Mouse (Mus musculus): ENCODE measurements around the gene Ahsa1. TPM values are rescaled to one million over a fixed set of nuclear protein-coding genes. Genes with fewer than 3 reads are reported as not detected.
"Not testable (repeated sequence)": the region's sequence is repeated elsewhere in the genome, so short reads cannot be mapped to it uniquely, and the experiment has no call there.

The Ahsa1 gene
- polyA plus RNA-seq, 1 experiment from 2014 or later: 221 TPM

- Histone ChIP-seq H3K4me3 (no peak overlapping the region), H3K36me3 (peaks cover 65% of the 10 kb centered on the region), H3K27ac (replicated peaks) (no peak overlapping the region), H3K27me3 (no peaks in the 10 kb centered on the region), H3K4me2 (no peak overlapping the region), H3K9ac (no peak overlapping the region), H3K9me3 (no peaks in the 10 kb centered on the region), H3K4me1 (replicated peaks) (peaks cover 11% of the 10 kb centered on the region)
- 93% methylated on average over 8 of the region's 8 CpGs for WGBS
- ATAC-seq (ENCODE audit: low FRiP score, low read depth): no peak
Observed at GRCm38 (mm10) chr12:87260562-87260961, 5.7 kb upstream of the Ahsa1 start.

DNA sequence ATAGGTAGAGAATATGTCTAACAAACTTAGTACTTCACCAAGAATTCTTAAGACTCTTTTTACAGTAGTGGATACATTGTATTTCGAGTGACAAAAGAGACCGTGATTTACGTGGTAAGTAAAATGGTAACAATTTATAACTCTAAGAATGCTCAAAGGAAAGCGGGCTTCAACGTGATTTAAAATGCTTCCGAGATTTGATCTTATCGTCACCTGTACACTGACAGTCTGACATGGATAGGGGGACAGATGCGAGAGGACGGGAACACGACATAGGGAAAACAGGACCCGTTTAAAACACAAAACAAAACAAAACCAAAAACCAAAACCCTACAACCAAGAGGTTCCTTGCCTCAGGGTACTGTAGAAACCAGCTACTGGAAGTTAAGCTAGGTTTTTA, 835 bp upstream of the Ahsa1 start:
- H3K4me2 ChIP-seq: peak overlapping the region; percentile 54
- WGBS: 28% methylated on average over 11 of the region's 11 CpGs
- H3K27ac ChIP-seq (replicated peaks): peak overlapping the region; percentile 85
- peak overlapping the region; percentile 80 for H3K9ac ChIP-seq
- ATAC-seq (ENCODE audit: low FRiP score, low read depth): no peak
- no peaks in the 10 kb centered on the region for H3K27me3 ChIP-seq
- H3K4me1 ChIP-seq (replicated peaks): peaks cover 25% of the 10 kb centered on the region
- H3K9me3 ChIP-seq: no peaks in the 10 kb centered on the region
- H3K36me3 ChIP-seq: peaks cover 39% of the 10 kb centered on the region
- peak overlapping the region; percentile 74 for H3K4me3 ChIP-seq

DNA sequence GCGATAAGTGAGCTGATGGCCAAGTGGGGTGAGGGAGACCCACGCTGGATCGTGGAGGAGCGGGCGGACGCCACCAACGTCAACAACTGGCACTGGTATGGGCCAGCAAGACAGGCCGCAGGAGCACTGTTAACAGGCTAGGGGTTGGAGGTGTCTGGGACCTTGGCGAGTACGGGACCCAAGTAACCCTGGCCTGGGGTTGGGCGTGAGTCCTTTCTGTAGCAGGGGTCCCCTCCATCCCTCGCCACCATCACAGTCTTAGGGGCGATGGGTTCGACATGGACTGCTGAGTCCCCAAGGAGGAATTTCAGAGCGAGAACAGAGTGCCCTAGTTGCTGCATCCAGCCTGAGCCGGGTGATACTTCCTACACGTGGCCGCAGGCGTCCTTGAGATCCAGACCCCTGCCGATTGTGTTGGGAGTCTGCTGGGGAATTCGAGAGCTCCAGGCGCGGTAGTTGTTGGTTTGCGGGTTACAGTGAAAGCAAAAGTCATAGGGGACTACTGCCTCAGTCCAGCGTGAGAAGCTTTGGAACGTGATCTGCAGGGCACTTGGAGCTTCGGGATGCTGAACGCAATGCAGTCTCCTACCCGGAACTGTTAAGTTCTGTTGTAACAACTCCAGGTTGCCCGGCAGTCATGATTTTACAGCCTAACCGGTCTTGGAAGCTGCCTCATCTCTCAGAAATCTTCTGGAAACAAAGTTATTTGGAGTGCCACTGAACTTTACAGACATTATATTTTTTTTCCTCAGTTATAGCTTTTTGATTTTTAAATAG, 736 bp downstream of the Ahsa1 start:
- peak; percentile 76 for ATAC-seq (ENCODE audit: low FRiP score, low read depth)
- under 1% methylated on average over 31 of the region's 31 CpGs for WGBS
- peaks cover 43% of the 10 kb centered on the region for H3K36me3 ChIP-seq

DNA sequence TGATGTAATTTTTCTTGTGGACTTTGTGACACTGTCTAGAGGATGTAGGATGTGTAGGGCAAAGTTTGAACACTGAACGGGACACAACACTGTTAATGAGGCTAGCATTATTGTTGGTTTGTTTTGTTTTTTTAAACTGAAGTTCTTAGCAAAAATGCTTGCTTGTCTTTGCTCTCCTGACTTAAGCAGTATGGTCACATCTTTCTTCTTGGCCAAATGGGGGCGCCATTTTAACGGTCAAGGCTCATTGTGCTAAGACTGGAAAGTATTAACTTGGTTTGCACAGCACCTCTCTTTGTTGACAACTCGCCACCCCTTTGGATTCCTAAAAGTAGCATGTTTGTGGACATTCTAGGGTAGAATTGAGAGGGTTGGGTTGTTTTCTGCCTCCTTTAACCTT, 1.4 kb downstream of the Ahsa1 start:
- Histone ChIP-seq H3K9me3 (no peaks in the 10 kb centered on the region), H3K4me3 (peak overlapping the region; percentile 74), H3K4me1 (replicated peaks) (peaks cover 25% of the 10 kb centered on the region), H3K27me3 (no peaks in the 10 kb centered on the region), H3K4me2 (peak overlapping the region; percentile 82), H3K27ac (replicated peaks) (no peak overlapping the region), H3K36me3 (peaks cover 45% of the 10 kb centered on the region), H3K9ac (peak overlapping the region; percentile 87; the same call in 1 of the 2 replicates)
- WGBS: 26% methylated on average over 4 of the region's 4 CpGs
- no peak for ATAC-seq (ENCODE audit: low FRiP score, low read depth)

More for the DNA sequence above, 736 bp downstream of the Ahsa1 start:
- no peaks in the 10 kb centered on the region for H3K27me3 ChIP-seq
- H3K4me3 ChIP-seq: peak overlapping the region; percentile 74
- peak overlapping the region; percentile 93 for H3K27ac ChIP-seq (replicated peaks)
- H3K9ac ChIP-seq: peak overlapping the region; percentile 87
- no peaks in the 10 kb centered on the region for H3K9me3 ChIP-seq
- peak overlapping the region; percentile 82 for H3K4me2 ChIP-seq
- peaks cover 25% of the 10 kb centered on the region for H3K4me1 ChIP-seq (replicated peaks)

DNA sequence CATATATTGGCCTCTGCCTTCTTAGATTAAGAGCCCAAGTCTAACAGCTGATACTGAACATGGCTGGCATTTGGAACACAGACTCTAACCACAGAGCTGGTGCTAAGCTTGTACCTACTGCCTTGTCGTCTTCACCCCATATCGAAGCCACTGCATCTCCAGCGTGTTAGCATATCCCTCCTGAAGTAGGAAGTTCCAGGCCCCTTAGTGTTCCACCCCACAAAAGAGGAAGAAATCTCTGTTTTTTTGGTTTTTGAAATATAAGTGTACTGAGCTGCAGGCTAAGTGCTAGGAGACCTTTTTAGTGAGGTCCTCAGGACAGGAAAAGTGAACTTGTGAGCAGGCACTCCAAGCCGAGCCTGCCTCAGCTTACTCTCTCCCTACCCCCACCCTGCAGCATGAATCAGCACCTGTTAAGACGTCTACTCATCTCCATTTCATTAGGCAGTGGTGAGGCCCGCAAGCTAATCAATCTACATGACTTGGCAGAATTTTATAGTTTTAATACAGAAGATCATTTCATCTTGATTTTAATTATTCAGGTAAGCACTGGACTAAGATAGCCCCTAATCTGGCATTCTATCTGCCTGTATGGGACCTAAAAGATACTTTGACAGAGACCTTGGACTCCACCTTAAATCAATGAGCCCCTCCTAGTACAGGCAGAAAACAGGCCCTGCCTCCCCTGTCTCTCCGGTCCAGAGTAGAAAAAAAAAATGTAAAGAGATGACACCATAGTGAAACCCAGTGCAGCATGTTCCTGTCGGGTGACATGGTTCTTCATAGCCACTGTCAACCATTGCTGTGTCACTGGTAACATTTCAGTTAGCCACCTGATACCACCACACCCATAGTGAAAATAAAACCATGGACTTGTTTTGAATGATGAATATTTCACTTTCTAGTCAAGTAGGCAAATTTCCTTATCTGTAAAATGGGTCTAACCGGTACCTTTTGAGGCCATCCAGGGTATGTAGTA, 8.9 kb downstream of the Ahsa1 start:
- H3K27me3 ChIP-seq: no peaks in the 10 kb centered on the region
- no peaks in the 10 kb centered on the region for H3K9me3 ChIP-seq
- 90% methylated on average over 9 of the region's 9 CpGs for WGBS
- H3K27ac ChIP-seq (replicated peaks): no peak overlapping the region
- ATAC-seq (ENCODE audit: low FRiP score, low read depth): no peak
- H3K4me3 ChIP-seq: no peak overlapping the region
- no peaks in the 10 kb centered on the region for H3K4me1 ChIP-seq (replicated peaks)
- H3K4me2 ChIP-seq: no peak overlapping the region
- H3K9ac ChIP-seq: no peak overlapping the region
- H3K36me3 ChIP-seq: peaks cover 51% of the 10 kb centered on the region

DNA sequence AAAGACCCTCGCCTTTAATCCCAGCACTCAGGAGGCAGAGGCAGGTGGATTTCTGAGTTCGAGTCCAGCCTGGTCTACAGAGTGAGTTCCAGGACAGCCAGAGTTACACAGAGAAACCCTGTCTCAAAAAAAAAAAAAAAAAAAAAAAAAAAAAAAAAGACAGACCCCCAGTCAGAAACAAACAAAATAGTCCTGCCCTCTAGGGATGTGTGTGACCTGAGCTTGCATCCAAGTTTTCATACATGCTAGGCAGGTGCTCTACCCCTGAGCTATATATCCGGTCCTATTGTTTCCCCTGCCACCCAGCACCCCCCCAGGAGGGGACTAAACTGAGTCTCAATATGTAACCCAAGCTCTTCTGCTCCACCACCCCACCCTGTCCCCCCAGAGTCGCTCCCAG, 11.0 kb downstream of the Ahsa1 start:
- H3K27me3 ChIP-seq; H3K9me3 ChIP-seq; H3K27ac ChIP-seq (replicated peaks); H3K4me2 ChIP-seq; H3K4me1 ChIP-seq (replicated peaks); H3K4me3 ChIP-seq; H3K9ac ChIP-seq; ATAC-seq (ENCODE audit: low FRiP score, low read depth): not testable (repeated sequence)
- 83% methylated on average over 4 of the region's 4 CpGs for WGBS
- peaks cover 29% of the 10 kb centered on the region for H3K36me3 ChIP-seq

DNA sequence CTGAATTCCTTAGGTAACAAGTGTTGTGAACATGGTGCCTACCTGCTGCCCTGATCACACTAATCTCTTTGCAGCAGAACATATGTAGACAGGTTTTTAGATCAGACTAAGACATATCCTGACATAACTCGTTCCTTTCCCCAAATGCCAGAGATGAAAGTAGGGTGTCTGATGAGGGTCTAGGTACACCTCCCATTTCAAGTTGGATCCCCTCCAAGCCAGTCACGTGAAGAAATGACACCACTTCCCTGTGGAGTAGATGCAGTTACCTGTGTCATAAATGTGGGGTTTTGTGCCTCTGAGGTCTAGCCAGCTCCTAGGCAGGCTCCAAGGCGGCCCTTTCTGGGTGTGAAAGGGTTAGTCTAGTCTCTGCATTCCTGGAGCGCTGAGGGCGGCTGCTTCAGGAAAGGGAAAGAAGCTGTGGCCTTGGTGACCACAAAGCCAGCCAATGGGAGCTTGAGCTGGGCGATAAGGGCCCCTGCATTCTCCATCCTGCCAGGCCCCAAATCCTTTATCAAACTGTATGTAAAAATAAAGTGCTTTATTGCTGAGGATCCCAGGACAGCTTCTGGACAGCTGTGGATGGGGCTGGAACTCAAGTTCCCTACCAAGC, 11.9 kb downstream of the Ahsa1 start:
- no peaks in the 10 kb centered on the region for H3K4me1 ChIP-seq (replicated peaks)
- H3K4me3 ChIP-seq: no peak overlapping the region
- peaks cover 20% of the 10 kb centered on the region for H3K36me3 ChIP-seq
- H3K9me3 ChIP-seq: no peaks in the 10 kb centered on the region
- no peak overlapping the region for H3K27ac ChIP-seq (replicated peaks)
- peak overlapping the region; percentile 26; the same call in 1 of the 2 replicates for H3K4me2 ChIP-seq
- H3K9ac ChIP-seq: no peak overlapping the region
- 20% methylated on average over 6 of the region's 6 CpGs for WGBS
- H3K27me3 ChIP-seq: no peaks in the 10 kb centered on the region
- ATAC-seq (ENCODE audit: low FRiP score, low read depth): no peak

DNA sequence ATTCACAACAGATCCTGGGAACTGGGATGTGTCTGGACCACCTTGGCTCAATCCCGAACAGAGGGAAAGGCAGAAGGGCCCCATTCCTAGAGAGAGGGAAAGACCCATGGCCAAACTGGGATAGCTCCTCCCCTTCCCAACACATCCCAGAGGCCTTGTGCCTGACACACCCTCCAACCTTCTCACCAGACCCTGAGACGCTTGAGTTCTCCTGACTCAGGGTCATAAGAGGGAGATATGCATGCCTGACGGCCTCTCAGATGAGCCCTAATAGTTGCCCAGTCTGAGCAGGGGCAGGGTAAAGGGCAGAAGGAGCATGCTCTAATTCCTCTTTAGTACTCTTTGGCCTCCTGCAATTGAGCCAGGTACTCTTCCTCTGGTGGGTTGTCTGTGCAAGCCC, 13.1 kb downstream of the Ahsa1 start:
- Histone ChIP-seq H3K27ac (replicated peaks) (no peak overlapping the region), H3K36me3 (peaks cover 10% of the 10 kb centered on the region), H3K9ac (no peak overlapping the region), H3K27me3 (no peaks in the 10 kb centered on the region), H3K4me2 (no peak overlapping the region), H3K4me1 (replicated peaks) (no peaks in the 10 kb centered on the region), H3K4me3 (no peak overlapping the region), H3K9me3 (no peaks in the 10 kb centered on the region)
- peak; percentile 21; the same call in 1 of the 2 replicates for ATAC-seq (ENCODE audit: low FRiP score, low read depth)
- 59% methylated on average over 3 of the region's 3 CpGs for WGBS

- no peak for ATAC-seq (ENCODE audit: low FRiP score, low read depth)
- Histone ChIP-seq H3K4me1 (replicated peaks) (no peaks in the 10 kb centered on the region), H3K27ac (replicated peaks) (no peak overlapping the region), H3K9ac (no peak overlapping the region), H3K9me3 (no peaks in the 10 kb centered on the region), H3K27me3 (no peaks in the 10 kb centered on the region), H3K4me2 (no peak overlapping the region), H3K36me3 (peaks cover 8% of the 10 kb centered on the region), H3K4me3 (no peak overlapping the region)
- WGBS: 51% methylated on average over 14 of the region's 14 CpGs
Observed at GRCm38 (mm10) chr12:87279879-87280278, 13.6 kb downstream of the Ahsa1 start.

- H3K9me3 ChIP-seq: no peaks in the 10 kb centered on the region
- H3K36me3 ChIP-seq: no peaks in the 10 kb centered on the region
- H3K9ac ChIP-seq: no peak overlapping the region
- no peak overlapping the region for H3K4me3 ChIP-seq
- no peak overlapping the region for H3K4me2 ChIP-seq
- H3K27me3 ChIP-seq: no peaks in the 10 kb centered on the region
- H3K4me1 ChIP-seq (replicated peaks): no peaks in the 10 kb centered on the region
- no peak for ATAC-seq (ENCODE audit: low FRiP score, low read depth)
- H3K27ac ChIP-seq (replicated peaks): no peak overlapping the region
- 93% methylated on average over 1 of the region's 1 CpGs for WGBS
Observed at GRCm38 (mm10) chr12:87281766-87282165, 15.5 kb downstream of the Ahsa1 start.

GRCm38 (mm10) chr12:87282743-87283142, 16.5 kb downstream of the Ahsa1 start:
- 95% methylated on average over 4 of the region's 4 CpGs for WGBS
- H3K4me2 ChIP-seq: no peak overlapping the region

DNA sequence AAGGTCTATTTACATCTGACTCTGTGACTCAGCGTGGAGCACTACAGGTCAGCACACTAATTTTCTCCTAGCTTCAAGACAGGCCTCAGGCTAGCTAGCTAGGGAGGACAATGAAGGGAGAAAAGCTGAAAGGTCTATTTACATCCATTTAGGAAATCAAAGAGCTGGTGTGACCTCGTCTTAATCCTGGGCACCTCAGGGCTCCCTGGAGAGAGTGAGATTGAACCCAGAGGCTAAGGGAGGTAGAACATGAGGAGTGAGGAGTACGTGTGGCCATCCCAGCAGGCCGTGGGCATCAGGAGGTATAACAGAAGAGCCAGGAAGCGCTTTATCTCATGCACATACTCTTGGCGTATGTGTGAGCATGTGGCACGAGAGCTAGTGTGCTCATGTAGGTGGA, 17.4 kb downstream of the Ahsa1 start:
- H3K4me2 ChIP-seq: no peak overlapping the region
- H3K9me3 ChIP-seq: no peaks in the 10 kb centered on the region
- ATAC-seq (ENCODE audit: low FRiP score, low read depth): no peak
- no peak overlapping the region for H3K27ac ChIP-seq (replicated peaks)
- H3K4me1 ChIP-seq (replicated peaks): no peaks in the 10 kb centered on the region
- H3K4me3 ChIP-seq: no peak overlapping the region
- H3K27me3 ChIP-seq: no peaks in the 10 kb centered on the region
- H3K9ac ChIP-seq: no peak overlapping the region
- 67% methylated on average over 7 of the region's 7 CpGs for WGBS
- H3K36me3 ChIP-seq: no peaks in the 10 kb centered on the region

More at GRCm38 (mm10) chr12:87282743-87283142, 16.5 kb downstream of the Ahsa1 start:
- Histone ChIP-seq H3K27me3 (no peaks in the 10 kb centered on the region), H3K4me3 (no peak overlapping the region), H3K9ac (no peak overlapping the region), H3K36me3 (no peaks in the 10 kb centered on the region), H3K9me3 (no peaks in the 10 kb centered on the region), H3K4me1 (replicated peaks) (no peaks in the 10 kb centered on the region), H3K27ac (replicated peaks) (no peak overlapping the region)
- no peak for ATAC-seq (ENCODE audit: low FRiP score, low read depth)
